Mouse (Mus musculus): ENCODE data around the gene Chmp3. TPM values are rescaled to one million over a fixed set of nuclear protein-coding genes. Genes with fewer than 3 reads are reported as not detected.

Chmp3 gene
- polyA plus RNA-seq, 1 experiment from 2014 or later, result 64.1 TPM

- Histone ChIP-seq H3K36me3 (ENCODE audit: control insufficient read depth, insufficient read depth, low read length) (peaks cover 49% of the 10 kb centered on the region), H3K9me3 (ENCODE audit: control insufficient read depth, low read length) (no peaks in the 10 kb centered on the region), H3K4me2 (ENCODE audit: low read length) (no peak overlapping the region), H3K9ac (ENCODE audit: low read length) (no peak overlapping the region), H3K4me3 (ENCODE audit: low read depth, low read length) (no peak overlapping the region), H3K4me1 (replicated peaks; ENCODE audit: control insufficient read depth, insufficient read depth, low read length) (no peaks in the 10 kb centered on the region), H3K27ac (ENCODE audit: low read depth) (no peak overlapping the region), H3K27me3 (replicated peaks; ENCODE audit: control insufficient read depth, insufficient read depth, low read length) (no peaks in the 10 kb centered on the region)
- DNase-seq (ENCODE audit: low spot score) (no peak), ATAC-seq (replicated peaks; ENCODE audit: low FRiP score, low TSS enrichment, low read depth) (no peak)
- 94% methylated on average over 1 of the region's 1 CpGs for WGBS
Measured at GRCm38 (mm10) chr6:71575359-71575758, 31.8 kb downstream of the Chmp3 start.

- 96% methylated on average over 11 of the region's 11 CpGs for WGBS
Measured at GRCm38 (mm10) chr6:71579478-71579877, 35.9 kb downstream of the Chmp3 start.

GRCm38 (mm10) chr6:71583198-71583597 lies 39.6 kb downstream of the Chmp3 start:
- Histone ChIP-seq H3K4me1 (replicated peaks; ENCODE audit: control insufficient read depth, insufficient read depth, low read length) (no peaks in the 10 kb centered on the region), H3K9ac (ENCODE audit: low read length) (no peak overlapping the region), H3K36me3 (ENCODE audit: control insufficient read depth, insufficient read depth, low read length) (peaks cover 49% of the 10 kb centered on the region), H3K27ac (ENCODE audit: low read depth) (no peak overlapping the region), H3K4me2 (ENCODE audit: low read length) (no peak overlapping the region), H3K4me3 (ENCODE audit: low read depth, low read length) (no peak overlapping the region), H3K9me3 (ENCODE audit: control insufficient read depth, low read length) (no peaks in the 10 kb centered on the region), H3K27me3 (replicated peaks; ENCODE audit: control insufficient read depth, insufficient read depth, low read length) (no peaks in the 10 kb centered on the region)
- 76% methylated on average over 4 of the region's 4 CpGs for WGBS
- ATAC-seq (replicated peaks; ENCODE audit: low FRiP score, low TSS enrichment, low read depth), result no peak
- DNase-seq (ENCODE audit: low spot score), result no peak

More at GRCm38 (mm10) chr6:71579478-71579877, 35.9 kb downstream of the Chmp3 start:
- H3K4me1 ChIP-seq (replicated peaks; ENCODE audit: control insufficient read depth, insufficient read depth, low read length), result no peaks in the 10 kb centered on the region
- no peaks in the 10 kb centered on the region for H3K27me3 ChIP-seq (replicated peaks; ENCODE audit: control insufficient read depth, insufficient read depth, low read length)
- H3K36me3 ChIP-seq (ENCODE audit: control insufficient read depth, insufficient read depth, low read length), result peaks cover 43% of the 10 kb centered on the region
- ATAC-seq (replicated peaks; ENCODE audit: low FRiP score, low TSS enrichment, low read depth) (no peak), DNase-seq (ENCODE audit: low spot score) (no peak)
- no peak overlapping the region for H3K4me3 ChIP-seq (ENCODE audit: low read depth, low read length)
- no peaks in the 10 kb centered on the region for H3K9me3 ChIP-seq (ENCODE audit: control insufficient read depth, low read length)
- H3K27ac ChIP-seq (ENCODE audit: low read depth), result no peak overlapping the region
- no peak overlapping the region for H3K4me2 ChIP-seq (ENCODE audit: low read length)
- no peak overlapping the region for H3K9ac ChIP-seq (ENCODE audit: low read length)

- Histone ChIP-seq H3K4me2 (ENCODE audit: low read length) (no peak overlapping the region), H3K9me3 (ENCODE audit: control insufficient read depth, low read length) (no peaks in the 10 kb centered on the region), H3K27ac (ENCODE audit: low read depth) (no peak overlapping the region), H3K9ac (ENCODE audit: low read length) (no peak overlapping the region), H3K4me1 (replicated peaks; ENCODE audit: control insufficient read depth, insufficient read depth, low read length) (no peaks in the 10 kb centered on the region), H3K36me3 (ENCODE audit: control insufficient read depth, insufficient read depth, low read length) (peaks cover 71% of the 10 kb centered on the region), H3K27me3 (replicated peaks; ENCODE audit: control insufficient read depth, insufficient read depth, low read length) (no peaks in the 10 kb centered on the region), H3K4me3 (ENCODE audit: low read depth, low read length) (no peak overlapping the region)
- WGBS, result 91% methylated on average over 1 of the region's 1 CpGs
- no peak for DNase-seq (ENCODE audit: low spot score)
- no peak for ATAC-seq (replicated peaks; ENCODE audit: low FRiP score, low TSS enrichment, low read depth)
Measured at GRCm38 (mm10) chr6:71589401-71589800, 45.8 kb downstream of the Chmp3 start.

GRCm38 (mm10) chr6:71590154-71590553 lies 46.6 kb downstream of the Chmp3 start:
- Histone ChIP-seq H3K9me3 (ENCODE audit: control insufficient read depth, low read length) (no peaks in the 10 kb centered on the region), H3K27me3 (replicated peaks; ENCODE audit: control insufficient read depth, insufficient read depth, low read length) (no peaks in the 10 kb centered on the region), H3K36me3 (ENCODE audit: control insufficient read depth, insufficient read depth, low read length) (peaks cover 78% of the 10 kb centered on the region), H3K4me3 (ENCODE audit: low read depth, low read length) (no peak overlapping the region), H3K9ac (ENCODE audit: low read length) (no peak overlapping the region), H3K27ac (ENCODE audit: low read depth) (no peak overlapping the region), H3K4me2 (ENCODE audit: low read length) (no peak overlapping the region), H3K4me1 (replicated peaks; ENCODE audit: control insufficient read depth, insufficient read depth, low read length) (no peaks in the 10 kb centered on the region)
- 85% methylated on average over 4 of the region's 4 CpGs for WGBS
- DNase-seq (ENCODE audit: low spot score) (no peak), ATAC-seq (replicated peaks; ENCODE audit: low FRiP score, low TSS enrichment, low read depth) (no peak)

GRCm38 (mm10) chr6:71607756-71608155 lies 64.2 kb downstream of the Chmp3 start:
- Histone ChIP-seq H3K9ac (ENCODE audit: low read length) (no peak overlapping the region), H3K9me3 (ENCODE audit: control insufficient read depth, low read length) (no peaks in the 10 kb centered on the region), H3K4me2 (ENCODE audit: low read length) (no peak overlapping the region), H3K4me3 (ENCODE audit: low read depth, low read length) (no peak overlapping the region), H3K27me3 (replicated peaks; ENCODE audit: control insufficient read depth, insufficient read depth, low read length) (no peaks in the 10 kb centered on the region), H3K27ac (ENCODE audit: low read depth) (no peak overlapping the region), H3K36me3 (ENCODE audit: control insufficient read depth, insufficient read depth, low read length) (peaks cover 92% of the 10 kb centered on the region), H3K4me1 (replicated peaks; ENCODE audit: control insufficient read depth, insufficient read depth, low read length) (no peaks in the 10 kb centered on the region)
- ATAC-seq (replicated peaks; ENCODE audit: low FRiP score, low TSS enrichment, low read depth) (no peak), DNase-seq (ENCODE audit: low spot score) (peak; percentile 25)
- 96% methylated on average over 3 of the region's 3 CpGs for WGBS

GRCm38 (mm10) chr6:71608994-71609393 lies 65.4 kb downstream of the Chmp3 start:
- Histone ChIP-seq H3K9ac (ENCODE audit: low read length) (no peak overlapping the region), H3K9me3 (ENCODE audit: control insufficient read depth, low read length) (no peaks in the 10 kb centered on the region), H3K27ac (ENCODE audit: low read depth) (no peak overlapping the region), H3K4me2 (ENCODE audit: low read length) (no peak overlapping the region), H3K27me3 (replicated peaks; ENCODE audit: control insufficient read depth, insufficient read depth, low read length) (no peaks in the 10 kb centered on the region), H3K4me3 (ENCODE audit: low read depth, low read length) (no peak overlapping the region), H3K4me1 (replicated peaks; ENCODE audit: control insufficient read depth, insufficient read depth, low read length) (no peaks in the 10 kb centered on the region), H3K36me3 (ENCODE audit: control insufficient read depth, insufficient read depth, low read length) (peaks cover 92% of the 10 kb centered on the region)
- DNase-seq (ENCODE audit: low spot score) (peak; percentile 34), ATAC-seq (replicated peaks; ENCODE audit: low FRiP score, low TSS enrichment, low read depth) (no peak)

GRCm38 (mm10) chr6:71609968-71610367 lies 66.4 kb downstream of the Chmp3 start:
- H3K9me3 ChIP-seq (ENCODE audit: control insufficient read depth, low read length), result no peaks in the 10 kb centered on the region
- H3K27ac ChIP-seq (ENCODE audit: low read depth), result no peak overlapping the region
- no peak for ATAC-seq (replicated peaks; ENCODE audit: low FRiP score, low TSS enrichment, low read depth)
- DNase-seq (ENCODE audit: low spot score), result peak; percentile 12
- no peaks in the 10 kb centered on the region for H3K27me3 ChIP-seq (replicated peaks; ENCODE audit: control insufficient read depth, insufficient read depth, low read length)
- WGBS, result 89% methylated on average over 7 of the region's 7 CpGs
- H3K9ac ChIP-seq (ENCODE audit: low read length), result no peak overlapping the region
- peaks cover 90% of the 10 kb centered on the region for H3K36me3 ChIP-seq (ENCODE audit: control insufficient read depth, insufficient read depth, low read length)
- no peak overlapping the region for H3K4me3 ChIP-seq (ENCODE audit: low read depth, low read length)
- no peak overlapping the region for H3K4me2 ChIP-seq (ENCODE audit: low read length)
- H3K4me1 ChIP-seq (replicated peaks; ENCODE audit: control insufficient read depth, insufficient read depth, low read length), result no peaks in the 10 kb centered on the region

GRCm38 (mm10) chr6:71613225-71613624 lies 69.6 kb downstream of the Chmp3 start:
- Histone ChIP-seq H3K4me2 (ENCODE audit: low read length) (no peak overlapping the region), H3K4me1 (replicated peaks; ENCODE audit: control insufficient read depth, insufficient read depth, low read length) (no peaks in the 10 kb centered on the region), H3K36me3 (ENCODE audit: control insufficient read depth, insufficient read depth, low read length) (peaks cover 92% of the 10 kb centered on the region), H3K9ac (ENCODE audit: low read length) (no peak overlapping the region), H3K27me3 (replicated peaks; ENCODE audit: control insufficient read depth, insufficient read depth, low read length) (no peaks in the 10 kb centered on the region), H3K4me3 (ENCODE audit: low read depth, low read length) (no peak overlapping the region), H3K9me3 (ENCODE audit: control insufficient read depth, low read length) (no peaks in the 10 kb centered on the region), H3K27ac (ENCODE audit: low read depth) (no peak overlapping the region)
- DNase-seq (ENCODE audit: low spot score), result no peak
- no peak for ATAC-seq (replicated peaks; ENCODE audit: low FRiP score, low TSS enrichment, low read depth)

Measured in intestine, embryonic 14.5 days (tissue).